Mouse (Mus musculus) spleen, adult 12 weeks (tissue): Measurements from ENCODE around the gene Aff3.

Experiments used
- DNase-seq: peaks from one replicate; pipeline ENCODE4 v3.0.0; 2022; ENCODE audit warnings: low spot score

Aff3 gene

DNA sequence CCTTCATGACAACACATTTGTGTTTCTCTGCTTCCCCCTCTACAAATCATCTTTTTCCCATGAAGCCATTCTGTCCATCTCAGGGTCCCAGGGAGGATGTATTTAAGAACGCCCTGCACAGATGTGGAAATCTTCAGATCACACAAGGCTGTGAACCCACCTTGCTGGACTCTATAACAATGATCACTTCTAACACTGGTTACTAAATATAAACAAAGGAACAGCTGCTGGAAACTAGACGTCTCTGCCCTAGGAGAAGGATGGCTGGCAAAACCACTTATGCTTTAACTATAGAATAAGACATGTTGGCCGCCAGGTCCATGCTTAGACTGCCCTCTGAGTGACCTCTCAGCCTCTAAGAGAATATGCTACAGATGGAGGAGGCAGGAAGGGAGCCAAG lies 69.4 kb downstream of the Aff3 start:
- DNase-seq, result no peak

DNA sequence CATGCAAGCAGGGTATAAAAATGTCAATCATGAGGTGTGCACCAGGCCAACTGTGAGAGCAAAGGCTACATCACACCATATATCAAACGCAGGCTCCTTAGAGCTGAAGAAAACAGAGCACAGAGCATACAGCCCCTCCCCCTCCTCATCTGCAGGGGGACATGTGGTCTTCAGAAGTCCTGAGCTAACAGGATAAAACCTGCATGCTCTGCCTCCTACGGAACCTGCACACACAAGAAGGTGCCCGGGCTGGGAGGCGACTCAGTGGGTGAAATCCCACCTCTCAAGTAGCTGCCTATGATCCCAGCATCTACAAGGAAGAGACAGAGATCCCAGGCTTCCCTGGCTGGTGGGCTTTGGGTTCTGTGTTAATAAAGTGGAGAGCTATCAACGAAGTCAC lies 70.0 kb downstream of the Aff3 start:
- no peak for DNase-seq

GRCm38 (mm10) chr1:38591194-38591593 lies 73.6 kb downstream of the Aff3 start:
- DNase-seq, result no peak

- DNase-seq, result no peak
Measured at GRCm38 (mm10) chr1:38588741-38589140, 76.0 kb downstream of the Aff3 start.

DNA sequence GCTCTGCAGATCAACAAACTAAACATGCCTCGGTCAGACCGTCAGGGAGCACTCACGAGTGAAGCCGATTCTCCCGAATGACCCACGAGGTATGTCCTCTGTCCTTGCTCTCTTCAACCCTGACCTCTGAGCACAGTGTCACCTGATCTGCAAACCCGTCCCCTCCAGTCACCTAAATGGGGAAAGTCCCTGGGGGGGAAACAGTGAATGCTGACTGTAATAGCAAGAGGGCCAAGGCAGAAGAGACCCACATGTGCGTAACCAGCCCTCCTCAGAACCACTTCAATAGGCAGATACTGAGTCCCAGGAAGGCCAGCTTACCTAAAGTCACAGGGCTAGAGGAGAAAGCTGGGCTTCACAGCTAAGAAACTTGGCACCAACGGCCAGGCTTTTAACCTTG lies 82.4 kb downstream of the Aff3 start:
- no peak for DNase-seq

- DNase-seq, result no peak
Measured at GRCm38 (mm10) chr1:38580572-38580971, 84.2 kb downstream of the Aff3 start.

DNA sequence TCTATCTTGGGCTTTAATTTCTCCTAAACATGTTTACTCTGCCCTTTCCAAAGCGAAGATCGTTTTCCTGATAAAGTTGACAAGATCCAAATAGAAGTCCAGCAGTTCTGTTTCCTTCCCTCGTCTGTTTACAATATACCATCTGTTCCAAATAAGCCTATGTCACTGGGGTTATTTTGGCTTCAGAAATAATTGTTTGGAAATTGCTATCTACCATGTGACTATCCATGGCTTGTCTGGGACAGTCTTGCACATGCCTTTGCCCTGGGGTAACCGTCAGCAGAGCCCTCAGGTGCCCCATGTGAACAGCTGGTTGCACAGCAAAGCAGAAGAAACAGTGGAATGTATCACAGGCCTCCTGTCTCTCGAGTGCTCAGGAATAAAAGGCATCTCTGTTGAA lies 86.4 kb downstream of the Aff3 start:
- no peak for DNase-seq

DNA sequence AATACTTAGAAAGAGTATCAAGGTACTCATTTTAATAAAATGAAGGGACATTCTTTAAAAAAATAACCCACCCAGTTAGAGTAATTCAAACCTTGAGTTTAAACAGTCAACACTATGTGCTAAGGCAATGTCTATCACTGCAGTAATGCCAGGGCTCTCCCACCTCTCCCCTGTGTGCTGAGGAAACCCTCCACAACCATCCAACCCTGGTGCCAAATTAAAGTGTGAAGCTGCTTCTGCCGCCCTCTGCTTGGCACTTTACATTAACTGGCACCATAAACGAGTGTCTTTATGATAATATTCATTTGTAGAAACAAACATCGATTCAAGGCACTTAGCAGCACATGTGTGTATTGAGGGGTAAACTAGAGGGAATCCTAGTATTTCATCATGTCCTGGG lies 97.0 kb downstream of the Aff3 start:
- no peak for DNase-seq

DNA sequence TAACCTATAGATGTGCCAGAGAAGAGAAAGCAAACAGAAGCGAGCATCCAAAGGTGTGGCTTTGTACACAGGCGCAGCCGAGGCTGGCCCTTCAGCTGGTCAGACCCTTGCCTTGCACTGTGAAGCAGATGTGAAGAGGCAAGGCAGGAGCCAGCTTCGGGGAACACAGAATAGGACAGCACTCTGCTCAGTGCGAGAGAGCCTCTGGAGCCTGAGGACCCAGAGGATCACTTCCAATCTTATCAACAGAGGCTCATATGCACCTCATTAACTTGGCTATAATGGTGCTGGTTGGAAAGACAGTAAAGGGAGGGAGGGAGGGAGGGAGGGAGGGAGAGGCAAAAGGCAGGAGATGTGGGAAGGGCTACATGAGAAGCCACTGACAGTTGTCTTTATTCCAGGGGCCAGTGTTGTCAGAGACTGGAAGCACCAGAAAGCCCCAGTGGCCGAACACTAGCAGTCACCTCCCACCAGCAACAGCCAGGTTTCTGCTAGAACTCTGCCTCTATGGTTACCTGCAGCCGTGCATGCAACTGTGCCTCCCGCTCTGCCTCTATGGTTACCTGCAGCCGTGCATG lies 98.6 kb downstream of the Aff3 start:
- DNase-seq, result no peak

DNA sequence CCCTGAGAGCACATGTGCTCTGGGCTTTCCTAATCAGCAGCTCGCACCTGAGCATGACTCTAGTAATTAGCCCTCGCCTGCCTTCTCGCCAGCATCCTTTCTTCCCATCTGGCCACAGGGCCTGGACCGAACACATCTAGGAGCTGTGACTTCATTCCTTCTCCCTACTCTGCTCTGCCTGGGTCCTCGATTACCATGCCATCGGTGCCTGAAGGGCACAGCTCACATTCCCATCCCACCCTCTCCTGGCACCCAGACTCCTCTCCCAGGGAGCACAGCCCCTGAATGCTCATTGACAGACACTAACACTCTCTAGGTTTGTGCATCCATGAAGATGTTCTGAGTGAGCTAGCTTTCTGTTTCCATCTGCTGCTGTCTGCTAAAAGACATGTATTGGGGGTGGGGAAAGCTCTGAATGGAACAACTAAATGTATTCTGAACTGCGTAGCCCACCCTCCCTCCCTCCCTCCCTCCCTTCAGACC lies 99.4 kb downstream of the Aff3 start:
- no peak for DNase-seq

- DNase-seq, result no peak
Measured at GRCm38 (mm10) chr1:38562397-38563199, 102.2 kb downstream of the Aff3 start.

GRCm38 (mm10) chr1:38561331-38561730 lies 103.4 kb downstream of the Aff3 start:
- no peak for DNase-seq

DNA sequence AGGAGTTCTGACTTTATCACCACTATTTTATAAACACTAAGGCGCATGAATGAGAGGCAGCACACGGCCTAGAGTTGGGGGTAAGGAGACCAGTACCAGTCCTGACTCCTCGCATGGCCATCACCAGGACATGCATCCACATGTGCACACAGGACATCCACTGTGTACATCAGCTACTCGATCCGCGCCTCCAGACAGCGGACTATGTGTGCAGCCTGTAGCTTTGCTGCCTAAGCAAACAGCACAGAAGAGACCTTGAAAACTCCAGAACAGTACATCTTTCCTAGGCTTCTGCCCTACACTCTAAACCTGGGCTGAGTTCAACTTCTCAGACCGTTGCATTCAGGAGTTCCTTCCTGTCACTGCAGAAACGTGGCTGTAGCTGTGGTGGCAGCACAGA lies 104.1 kb downstream of the Aff3 start:
- DNase-seq, result no peak

DNA sequence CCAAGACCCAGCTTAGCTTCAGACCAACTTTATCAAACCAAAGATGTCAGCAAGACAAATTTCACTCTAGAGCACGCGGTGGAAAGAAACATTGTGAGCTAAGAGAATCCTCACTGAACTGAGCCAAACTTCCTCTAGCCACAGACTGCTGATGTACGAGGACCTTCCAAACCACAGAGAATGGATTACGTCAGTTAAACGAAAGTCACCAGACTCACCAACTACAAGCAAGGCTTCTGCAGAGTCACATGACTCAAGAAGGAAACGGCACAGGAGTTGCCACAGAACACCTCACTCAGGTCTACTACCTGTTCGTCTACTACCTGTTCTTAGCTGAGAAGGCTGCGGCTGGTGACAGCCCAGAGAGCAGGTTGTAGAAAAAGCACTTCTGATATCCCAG lies 107.1 kb downstream of the Aff3 start:
- DNase-seq, result no peak

- no peak for DNase-seq
Measured at GRCm38 (mm10) chr1:38554546-38554945, 110.2 kb downstream of the Aff3 start.

GRCm38 (mm10) chr1:38553090-38553489 lies 111.7 kb downstream of the Aff3 start:
- DNase-seq, result no peak

- no peak for DNase-seq
Measured at GRCm38 (mm10) chr1:38550579-38550978, 114.2 kb downstream of the Aff3 start.

DNA sequence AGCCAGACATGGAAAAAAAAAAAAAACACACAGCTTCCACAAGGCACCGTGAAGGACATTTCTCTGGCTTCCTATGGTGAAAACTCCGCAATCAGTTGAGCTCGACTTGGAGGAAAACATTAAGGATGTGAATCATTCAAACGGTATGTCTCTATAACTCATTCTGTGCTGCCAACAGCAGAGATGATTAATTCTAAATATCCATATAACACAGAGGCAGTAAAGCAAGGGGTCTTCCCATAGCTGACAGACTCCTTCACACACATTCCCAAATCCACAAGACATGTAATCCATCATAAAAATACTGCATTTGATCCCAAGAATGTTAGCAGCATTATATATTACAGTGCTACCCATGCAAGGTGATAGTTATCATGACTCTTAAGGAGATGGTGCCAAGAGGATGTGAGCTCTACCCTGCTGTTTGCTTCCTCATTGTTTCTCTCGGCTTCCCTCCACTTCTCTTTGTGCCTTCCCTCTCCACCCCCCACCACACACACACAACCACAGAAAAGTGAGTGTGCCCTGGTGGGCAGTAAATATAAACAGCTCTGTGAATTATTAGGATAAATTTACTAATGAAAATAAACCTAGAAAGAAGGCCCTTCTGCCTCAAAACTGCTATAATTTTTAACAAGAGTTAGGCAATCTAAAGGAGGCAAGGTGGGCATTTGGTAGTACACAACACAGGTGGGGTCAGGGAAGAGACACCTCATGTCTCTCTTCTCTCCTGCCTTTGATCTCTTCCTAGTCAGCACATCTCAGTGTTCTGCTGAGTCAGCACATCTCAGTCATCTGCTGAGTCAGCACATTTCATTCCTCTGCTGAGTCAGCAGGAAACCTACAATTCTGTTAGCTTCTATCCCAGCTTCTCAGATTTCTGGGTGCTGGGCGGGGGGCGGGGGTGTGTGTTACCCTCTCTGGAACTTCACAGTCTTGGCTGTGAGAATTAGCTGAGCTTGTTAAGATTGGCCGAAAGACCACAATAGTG lies 115.8 kb downstream of the Aff3 start:
- no peak for DNase-seq

GRCm38 (mm10) chr1:38547685-38548084 lies 117.1 kb downstream of the Aff3 start:
- DNase-seq, result no peak

- DNase-seq, result no peak
Measured at GRCm38 (mm10) chr1:38546696-38547095, 118.1 kb downstream of the Aff3 start.

DNA sequence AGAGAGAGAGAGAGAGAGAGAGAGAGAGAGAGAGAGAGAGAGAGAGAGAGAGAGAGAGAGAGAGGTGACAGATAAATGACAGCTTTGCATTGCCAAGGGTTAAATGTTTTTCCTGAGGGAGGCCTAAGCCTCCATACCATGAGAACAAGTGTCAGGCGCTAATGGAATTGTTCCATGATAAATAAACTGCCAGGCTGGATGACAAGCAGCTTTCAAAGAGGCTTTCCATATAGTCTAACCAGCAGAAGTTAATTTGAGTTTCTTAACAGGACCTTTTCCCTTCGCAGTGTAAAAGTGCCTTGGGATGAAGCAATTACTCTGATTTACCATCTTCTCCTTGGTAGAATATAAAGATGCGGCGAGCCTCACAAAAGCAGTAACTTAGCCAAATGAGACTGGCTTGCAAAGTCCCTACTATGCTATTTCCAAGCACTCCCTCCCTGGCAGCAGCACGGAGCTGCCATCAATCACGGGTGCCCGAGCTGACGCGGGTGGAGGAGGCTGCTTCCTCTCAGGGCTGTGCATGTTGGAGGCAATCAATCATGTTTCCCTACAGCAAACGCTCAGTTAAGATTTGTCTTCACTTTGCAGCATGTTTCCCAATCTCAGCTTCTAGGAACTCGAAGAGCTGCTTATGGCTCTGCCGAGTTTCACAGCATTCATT lies 119.3 kb downstream of the Aff3 start:
- no peak for DNase-seq

DNA sequence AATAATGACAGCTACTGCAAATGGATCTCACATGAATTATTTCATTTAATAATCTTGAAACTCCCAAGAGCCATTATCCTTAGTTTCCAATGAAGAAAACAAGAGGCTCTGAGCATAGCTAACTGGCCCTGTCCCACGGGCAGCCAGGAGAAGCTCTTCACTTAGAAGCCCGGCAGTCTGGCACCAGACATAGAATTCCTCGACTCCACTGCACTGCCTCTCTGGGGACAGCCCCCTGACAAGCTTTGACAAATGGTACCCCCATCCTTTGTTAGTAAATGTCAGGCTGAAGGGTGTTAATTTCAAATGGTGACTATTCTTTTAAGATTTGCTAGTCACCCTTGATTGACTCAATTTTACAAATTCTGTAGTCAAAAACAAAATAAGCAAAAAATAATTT lies 120.3 kb downstream of the Aff3 start:
- DNase-seq, result no peak
